Mouse (Mus musculus): ENCODE results near the gene Serpina7. TPM values are rescaled to one million over a fixed set of nuclear protein-coding genes. Genes with fewer than 3 reads are reported as not detected.

The Serpina7 gene
- total RNA-seq (2012; rRNA removed) = not detected in 2 replicates
- not detected in 2 replicates for total RNA-seq (2014; rRNA removed)
- not detected in 2 replicates for polyA plus RNA-seq (2012; ENCODE audit: insufficient read length, low read depth)

- Histone ChIP-seq H3K79me2 (replicated peaks; ENCODE audit: control insufficient read depth, extremely low read depth, insufficient read depth, poor library complexity, severe bottlenecking) (no peaks in the 10 kb centered on the region), H3K36me3 (replicated peaks in 1 of 2; ENCODE audit: control insufficient read depth in 1 of 2, insufficient read depth in 1 of 2, low read length in 1 of 2) (no peaks in the 10 kb centered on the region), H3K4me2 (ENCODE audit: insufficient read depth, low read depth, poor library complexity, severe bottlenecking) (no peak within 1 kb of the TSS), H3K9me3 (replicated peaks; ENCODE audit: low read length) (no peaks in the 10 kb centered on the region), H3K4me3 (replicated peaks in 1 of 3; ENCODE audit: low read depth in 2 of 3, low read length in 2 of 3, poor library complexity in 1 of 3) (no peak within 1 kb of the TSS), H3K9ac (ENCODE audit: insufficient read depth, low read depth) (no peak within 1 kb of the TSS), H3K27me3 (replicated peaks) (no peaks in the 10 kb centered on the region), H3K4me1 (ENCODE audit: control insufficient read depth in 1 of 2, insufficient read depth in 2 of 2) (no peaks in the 10 kb centered on the region), H3K27ac (ENCODE audit: insufficient read depth, low read depth) (no peak within 1 kb of the TSS)
- no peak for DNase-seq (ENCODE audit: extremely low read depth)
- no peak for TF ChIP-seq NELFE (IDR thresholded peaks at IDR 0.05; ENCODE audit: low read depth, low read length)
- TF ChIP-seq E2F4 (IDR thresholded peaks at IDR 0.05; ENCODE audit: insufficient replicate concordance, low read depth, low read length) = no peak
- TF ChIP-seq IRF4 (IDR thresholded peaks at IDR 0.05; ENCODE audit: low read depth, low read length) = no peak
- TF ChIP-seq USF1 (IDR thresholded peaks at IDR 0.05; ENCODE audit: low read depth, low read length) = no peak
- no peak for TF ChIP-seq PAX5 (IDR thresholded peaks at IDR 0.05; ENCODE audit: low read length)
- TF ChIP-seq JUN (IDR thresholded peaks at IDR 0.05; ENCODE audit: insufficient read depth, low read depth, low read length) = no peak
- TF ChIP-seq KAT2A (IDR thresholded peaks at IDR 0.05; ENCODE audit: insufficient replicate concordance, low read length) = no peak
- no peak for TF ChIP-seq EP300 (IDR thresholded peaks at IDR 0.05; ENCODE audit: low read length)
- no peak for TF ChIP-seq TBP (conservative IDR thresholded peaks at IDR 0.05; ENCODE audit: low read depth, low read length)
- TF ChIP-seq SMC3 (IDR thresholded peaks at IDR 0.05; ENCODE audit: low read depth, low read length) = no peak
- TF ChIP-seq ZKSCAN1 (IDR thresholded peaks at IDR 0.05; ENCODE audit: borderline replicate concordance, low read depth, low read length) = no peak
- TF ChIP-seq ETS1 (conservative IDR thresholded peaks at IDR 0.05; ENCODE audit: low read depth, low read length) = no peak
- TF ChIP-seq ZMIZ1 (IDR thresholded peaks at IDR 0.05; ENCODE audit: low read depth, low read length) = no peak
- TF ChIP-seq POLR2A (IDR thresholded peaks at IDR 0.05; ENCODE audit: low read depth, low read length) = no peak
- no peak for TF ChIP-seq ELF1 (IDR thresholded peaks at IDR 0.05; ENCODE audit: low read depth, low read length)
- no peak for TF ChIP-seq MEF2A (IDR thresholded peaks at IDR 0.05; ENCODE audit: borderline replicate concordance, low read depth, low read length)
- dilution Hi-C loops (cut with MboI; ENCODE audit: extremely low pct_ligation_motif_present, extremely low pct_unique_long_range_greater_than_20kb, low sequenced_read_pairs) = no loop called here
- in situ Hi-C loops (cut with MboI; ENCODE audit: low pct_ligation_motif_present, low pct_unique_long_range_greater_than_20kb, low sequenced_read_pairs) = no loop called here
Observed at GRCm38 (mm10) chrX:139085077-139085476, at the start of gene Serpina7. Serpina7 (minus strand) TSS chrX:139085236.

DNA sequence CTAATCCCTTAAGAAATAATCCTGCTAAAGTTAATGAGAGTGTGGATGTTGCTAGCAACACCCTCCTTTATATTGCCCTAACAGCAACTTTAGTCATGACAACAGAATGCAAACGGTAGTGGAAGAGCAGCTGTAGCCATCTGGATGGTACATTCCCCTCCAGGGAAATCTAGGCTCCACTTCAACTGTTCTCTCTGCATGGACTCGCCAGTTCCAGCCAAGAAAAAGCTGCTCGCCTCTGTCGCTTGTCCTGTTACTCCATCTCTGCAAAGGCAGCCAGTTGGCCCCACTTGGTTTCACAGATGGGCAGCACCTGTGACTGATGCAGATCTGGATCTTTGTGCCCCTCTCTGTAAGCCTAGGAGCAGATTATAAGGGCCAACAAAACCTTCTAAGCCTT lies 49.0 kb upstream of the Serpina7 start:
- no peak overlapping the region for H3K27ac ChIP-seq (ENCODE audit: insufficient read depth, low read depth)
- no peak for DNase-seq (ENCODE audit: extremely low read depth)
- dilution Hi-C loops (cut with MboI; ENCODE audit: extremely low pct_ligation_motif_present, extremely low pct_unique_long_range_greater_than_20kb, low sequenced_read_pairs) (no loop called here), in situ Hi-C loops (cut with MboI; ENCODE audit: low pct_ligation_motif_present, low pct_unique_long_range_greater_than_20kb, low sequenced_read_pairs) (no loop called here)
- TF ChIP-seq TCF12 (IDR thresholded peaks at IDR 0.05; ENCODE audit: low read depth, low read length) = no peak
- TF ChIP-seq MAFK (IDR thresholded peaks at IDR 0.05; ENCODE audit: insufficient replicate concordance, low read length) = no peak
- TF ChIP-seq USF2 (conservative IDR thresholded peaks at IDR 0.05; ENCODE audit: low read depth, low read length) = no peak
- no peak for TF ChIP-seq HCFC1 (IDR thresholded peaks at IDR 0.05; ENCODE audit: low read depth, low read length)
- no peak for TF ChIP-seq ZC3H11A (IDR thresholded peaks at IDR 0.05; ENCODE audit: low read depth, low read length)
- TF ChIP-seq JUND (conservative IDR thresholded peaks at IDR 0.05; ENCODE audit: low read depth, low read length) = no peak
- TF ChIP-seq ZNF384 (IDR thresholded peaks at IDR 0.05; ENCODE audit: low read depth, low read length) = no peak
- TF ChIP-seq PAX5 (IDR thresholded peaks at IDR 0.05; ENCODE audit: low read length) = no peak
- no peak for TF ChIP-seq JUN (IDR thresholded peaks at IDR 0.05; ENCODE audit: insufficient read depth, low read depth, low read length)
- TF ChIP-seq MEF2A (IDR thresholded peaks at IDR 0.05; ENCODE audit: borderline replicate concordance, low read depth, low read length) = no peak
- no peak for TF ChIP-seq NRF1 (IDR thresholded peaks at IDR 0.05; ENCODE audit: low read depth, low read length)
- no peaks in the 10 kb centered on the region for H3K79me2 ChIP-seq (replicated peaks; ENCODE audit: control insufficient read depth, extremely low read depth, insufficient read depth, poor library complexity, severe bottlenecking)
- no peaks in the 10 kb centered on the region for H3K27me3 ChIP-seq (replicated peaks)
- H3K4me3 ChIP-seq (replicated peaks in 1 of 3; ENCODE audit: low read depth in 2 of 3, low read length in 2 of 3, poor library complexity in 1 of 3) = no peak overlapping the region
- no peaks in the 10 kb centered on the region for H3K36me3 ChIP-seq (replicated peaks in 1 of 2; ENCODE audit: control insufficient read depth in 1 of 2, insufficient read depth in 1 of 2, low read length in 1 of 2)
- H3K4me1 ChIP-seq (ENCODE audit: control insufficient read depth in 1 of 2, insufficient read depth in 2 of 2) = no peaks in the 10 kb centered on the region
- no peaks in the 10 kb centered on the region for H3K9me3 ChIP-seq (replicated peaks; ENCODE audit: low read length)
- H3K4me2 ChIP-seq (ENCODE audit: insufficient read depth, low read depth, poor library complexity, severe bottlenecking) = no peak overlapping the region
- H3K9ac ChIP-seq (ENCODE audit: insufficient read depth, low read depth) = no peak overlapping the region

All from CH12.LX (cell line).